Mouse (Mus musculus): ENCODE measurements around the gene Ptprq. TPM values are rescaled to one million over a fixed set of nuclear protein-coding genes. Genes with fewer than 3 reads are reported as not detected.

The Ptprq gene
- 0.10 and 0.12 TPM in 2 replicates for polyA plus RNA-seq (2015; fragmentation: Nextera tagmentation; extraction: Ambion mirVana)

DNA sequence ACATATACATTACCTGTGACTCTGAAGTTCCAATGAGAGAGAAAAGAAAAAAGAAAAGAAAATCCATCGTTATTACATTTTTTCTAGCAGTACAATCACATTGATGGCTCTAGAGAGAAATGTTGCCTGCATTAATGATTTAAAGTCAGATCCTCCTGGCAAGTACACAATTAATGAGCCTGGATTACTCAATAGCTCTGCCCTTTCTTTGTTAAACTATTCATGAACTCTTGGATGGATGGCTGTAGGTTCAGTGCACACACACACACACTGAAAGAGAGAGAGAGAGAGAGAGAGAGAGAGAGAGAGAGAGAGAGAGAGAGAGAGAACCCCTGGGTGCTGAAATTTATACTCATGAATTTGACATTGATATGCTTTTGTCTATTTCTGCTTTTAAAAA is at the start of gene Ptprq:
Gene Ptprq (minus strand): TSS at position 246 of the 400 bp plus-strand sequence.
- Histone ChIP-seq H3K4me2 (replicated peaks; ENCODE audit: low read depth, low read length) (no peak within 1 kb of the TSS), H3K27me3 (ENCODE audit: insufficient read depth, low read length) (no peaks in the 10 kb centered on the region), H3K36me3 (ENCODE audit: insufficient read depth, low read length) (no peaks in the 10 kb centered on the region), H3K4me3 (ENCODE audit: low read length) (no peak within 1 kb of the TSS), H3K4me1 (ENCODE audit: insufficient read depth, low read length) (no peaks in the 10 kb centered on the region), H3K27ac (ENCODE audit: low read length) (no peak within 1 kb of the TSS), H3K9me3 (ENCODE audit: low read length) (no peaks in the 10 kb centered on the region), H3K9ac (replicated peaks; ENCODE audit: low read length) (no peak within 1 kb of the TSS)
- ATAC-seq (ENCODE audit: low FRiP score, low TSS enrichment) = no peak
- WGBS = 75% methylated on average over 1 of the region's 1 CpGs

DNA sequence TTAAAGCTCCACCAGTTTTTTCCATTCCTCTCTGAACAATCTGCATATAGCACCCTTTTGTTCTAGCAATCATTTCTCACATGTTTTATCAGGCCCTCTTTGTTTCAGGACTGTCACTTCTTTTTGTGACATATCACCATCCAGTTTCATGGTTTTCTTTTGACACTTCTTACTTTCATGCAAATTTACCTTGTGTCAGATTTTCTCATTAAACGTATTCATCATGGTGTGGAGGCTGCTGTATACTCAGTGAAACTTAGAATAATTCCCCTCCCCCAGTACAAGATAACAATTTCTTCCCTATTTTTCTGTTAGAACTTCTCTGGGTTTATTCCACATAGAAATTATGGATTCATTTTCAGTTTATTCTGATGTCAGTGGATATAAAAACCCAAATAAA is 39.8 kb upstream of the Ptprq start:
- WGBS = 80% methylated on average over 1 of the region's 1 CpGs
- H3K4me2 ChIP-seq (replicated peaks; ENCODE audit: low read depth, low read length) = no peak overlapping the region
- no peaks in the 10 kb centered on the region for H3K27me3 ChIP-seq (ENCODE audit: insufficient read depth, low read length)
- H3K4me3 ChIP-seq (ENCODE audit: low read length) = no peak overlapping the region
- no peaks in the 10 kb centered on the region for H3K36me3 ChIP-seq (ENCODE audit: insufficient read depth, low read length)
- H3K4me1 ChIP-seq (ENCODE audit: insufficient read depth, low read length) = no peaks in the 10 kb centered on the region
- H3K9ac ChIP-seq (replicated peaks; ENCODE audit: low read length) = no peak overlapping the region
- H3K9me3 ChIP-seq (ENCODE audit: low read length) = no peaks in the 10 kb centered on the region
- ATAC-seq (ENCODE audit: low FRiP score, low TSS enrichment) = no peak
- H3K27ac ChIP-seq (ENCODE audit: low read length) = no peak overlapping the region

DNA sequence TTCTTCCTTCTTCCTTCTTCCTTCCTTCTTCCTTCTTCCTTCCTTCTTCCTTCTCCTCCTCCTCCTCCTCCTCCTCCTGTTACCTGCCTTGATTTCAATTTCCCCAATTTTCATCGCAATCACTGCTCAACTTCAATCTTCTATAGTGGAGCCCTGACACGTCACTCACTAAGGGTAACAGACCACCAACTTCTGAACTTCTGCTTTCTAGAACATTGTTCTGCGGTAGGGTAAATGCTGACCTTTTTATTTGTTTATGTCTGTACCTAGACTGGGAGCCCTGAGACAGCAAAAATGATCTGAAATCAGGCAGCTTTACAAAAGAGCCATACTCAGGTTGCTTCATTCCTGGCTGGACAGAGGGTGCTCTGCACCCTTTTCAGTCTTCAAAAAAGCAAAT is 33.6 kb upstream of the Ptprq start:
- Histone ChIP-seq H3K4me3 (ENCODE audit: low read length) (no peak overlapping the region), H3K4me1 (ENCODE audit: insufficient read depth, low read length) (peaks cover 5% of the 10 kb centered on the region; the same call in 1 of the 2 replicates), H3K27me3 (ENCODE audit: insufficient read depth, low read length) (no peaks in the 10 kb centered on the region), H3K4me2 (replicated peaks; ENCODE audit: low read depth, low read length) (no peak overlapping the region), H3K9me3 (ENCODE audit: low read length) (no peaks in the 10 kb centered on the region), H3K27ac (ENCODE audit: low read length) (no peak overlapping the region), H3K36me3 (ENCODE audit: insufficient read depth, low read length) (no peaks in the 10 kb centered on the region), H3K9ac (replicated peaks; ENCODE audit: low read length) (no peak overlapping the region)
- WGBS = 88% methylated on average over 3 of the region's 3 CpGs
- no peak for ATAC-seq (ENCODE audit: low FRiP score, low TSS enrichment)

DNA sequence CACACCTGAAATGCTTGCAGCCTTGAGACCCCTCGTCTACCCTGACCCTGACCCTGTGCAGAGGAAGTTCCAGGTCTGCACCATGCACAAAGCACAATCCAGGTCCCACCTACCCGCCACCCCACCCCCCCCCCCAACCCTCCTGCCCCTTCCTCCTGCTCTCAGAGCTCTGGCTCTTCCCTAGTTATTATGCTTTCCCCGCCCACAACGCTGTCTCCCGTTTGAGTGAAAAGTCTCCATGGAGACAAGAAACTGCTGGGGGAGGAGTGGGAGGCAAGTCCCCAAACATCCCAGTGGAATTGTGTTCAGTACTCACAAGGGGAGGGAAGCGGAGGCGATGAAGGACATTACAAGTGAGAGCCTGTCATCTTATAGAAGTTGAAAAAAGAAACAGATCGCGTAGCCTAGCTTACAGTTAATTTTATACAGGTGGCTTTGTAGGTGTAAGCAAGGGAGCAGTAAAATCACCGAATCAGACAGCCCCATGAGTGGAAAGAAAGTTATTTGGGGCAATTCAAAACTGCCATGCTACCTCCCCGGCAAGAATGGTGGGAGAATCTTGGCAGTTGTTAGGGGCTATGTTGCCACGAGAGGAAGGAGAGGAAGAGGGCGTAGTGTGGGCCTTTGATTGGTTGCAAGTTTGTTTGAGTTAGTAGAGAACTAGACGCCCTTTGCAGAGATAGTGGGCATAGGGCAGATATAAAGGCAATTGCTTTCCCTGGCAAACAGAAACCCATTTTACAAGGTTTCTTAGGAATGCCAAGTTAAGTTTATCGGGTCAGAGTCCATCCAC is 32.7 kb upstream of the Ptprq start:
- no peak overlapping the region for H3K27ac ChIP-seq (ENCODE audit: low read length)
- 25% methylated on average over 15 of the region's 15 CpGs for WGBS
- H3K4me1 ChIP-seq (ENCODE audit: insufficient read depth, low read length) = peaks cover 5% of the 10 kb centered on the region; the same call in 1 of the 2 replicates
- no peak overlapping the region for H3K9ac ChIP-seq (replicated peaks; ENCODE audit: low read length)
- peak; percentile 69 for ATAC-seq (ENCODE audit: low FRiP score, low TSS enrichment)
- no peaks in the 10 kb centered on the region for H3K36me3 ChIP-seq (ENCODE audit: insufficient read depth, low read length)
- no peak overlapping the region for H3K4me3 ChIP-seq (ENCODE audit: low read length)
- H3K4me2 ChIP-seq (replicated peaks; ENCODE audit: low read depth, low read length) = peak overlapping the region; percentile 45
- no peaks in the 10 kb centered on the region for H3K9me3 ChIP-seq (ENCODE audit: low read length)
- H3K27me3 ChIP-seq (ENCODE audit: insufficient read depth, low read length) = no peaks in the 10 kb centered on the region

DNA sequence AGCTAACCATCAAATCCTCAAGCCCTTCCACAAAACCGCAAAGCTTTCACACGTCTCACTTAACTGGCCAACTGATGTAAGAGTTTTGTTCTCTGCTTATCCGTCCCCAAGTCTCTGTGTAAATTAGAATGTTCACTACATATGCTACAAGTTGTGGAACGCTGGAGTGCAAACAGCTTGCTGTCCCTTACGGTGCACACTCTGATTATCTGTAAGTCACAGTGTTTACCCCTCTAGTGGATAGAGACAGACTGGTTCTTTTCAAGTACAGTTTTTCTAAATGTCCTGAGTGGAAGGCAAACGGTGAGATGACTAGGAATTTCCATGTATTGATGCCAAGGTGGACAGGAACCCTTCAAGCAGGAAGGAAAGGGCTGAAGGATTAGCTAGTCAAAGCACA is 32.1 kb upstream of the Ptprq start:
- Histone ChIP-seq H3K9me3 (ENCODE audit: low read length) (no peaks in the 10 kb centered on the region), H3K4me2 (replicated peaks; ENCODE audit: low read depth, low read length) (peak overlapping the region; percentile 45), H3K27me3 (ENCODE audit: insufficient read depth, low read length) (no peaks in the 10 kb centered on the region), H3K9ac (replicated peaks; ENCODE audit: low read length) (no peak overlapping the region), H3K4me1 (ENCODE audit: insufficient read depth, low read length) (peaks cover 6% of the 10 kb centered on the region; the same call in 1 of the 2 replicates), H3K36me3 (ENCODE audit: insufficient read depth, low read length) (no peaks in the 10 kb centered on the region), H3K4me3 (ENCODE audit: low read length) (no peak overlapping the region), H3K27ac (ENCODE audit: low read length) (no peak overlapping the region)
- ATAC-seq (ENCODE audit: low FRiP score, low TSS enrichment) = no peak
- 39% methylated on average over 6 of the region's 6 CpGs for WGBS

DNA sequence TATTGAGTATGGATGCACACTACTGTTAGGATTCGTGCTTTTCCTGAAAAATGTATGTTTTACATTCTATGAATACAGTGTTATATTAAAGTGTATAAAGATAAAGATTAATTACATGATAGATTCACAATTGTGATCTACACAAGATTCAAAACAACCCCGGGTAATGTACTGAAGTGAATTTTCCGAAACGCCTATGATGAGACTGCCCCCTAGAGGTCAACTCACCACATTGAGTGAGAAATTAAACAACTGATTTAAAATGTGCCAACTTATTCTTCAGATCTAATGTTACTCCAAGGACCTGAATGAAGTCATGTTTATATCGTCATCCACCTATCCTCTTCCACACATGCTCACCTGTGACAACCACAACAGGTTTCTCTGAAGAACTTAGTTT is 27.7 kb upstream of the Ptprq start:
- H3K9ac ChIP-seq (replicated peaks; ENCODE audit: low read length) = no peak overlapping the region
- H3K27me3 ChIP-seq (ENCODE audit: insufficient read depth, low read length) = no peaks in the 10 kb centered on the region
- no peaks in the 10 kb centered on the region for H3K9me3 ChIP-seq (ENCODE audit: low read length)
- no peak overlapping the region for H3K4me3 ChIP-seq (ENCODE audit: low read length)
- ATAC-seq (ENCODE audit: low FRiP score, low TSS enrichment) = no peak
- no peak overlapping the region for H3K4me2 ChIP-seq (replicated peaks; ENCODE audit: low read depth, low read length)
- H3K36me3 ChIP-seq (ENCODE audit: insufficient read depth, low read length) = no peaks in the 10 kb centered on the region
- H3K4me1 ChIP-seq (ENCODE audit: insufficient read depth, low read length) = peaks cover 9% of the 10 kb centered on the region; the same call in 1 of the 2 replicates
- 21% methylated on average over 5 of the region's 5 CpGs for WGBS
- H3K27ac ChIP-seq (ENCODE audit: low read length) = no peak overlapping the region

DNA sequence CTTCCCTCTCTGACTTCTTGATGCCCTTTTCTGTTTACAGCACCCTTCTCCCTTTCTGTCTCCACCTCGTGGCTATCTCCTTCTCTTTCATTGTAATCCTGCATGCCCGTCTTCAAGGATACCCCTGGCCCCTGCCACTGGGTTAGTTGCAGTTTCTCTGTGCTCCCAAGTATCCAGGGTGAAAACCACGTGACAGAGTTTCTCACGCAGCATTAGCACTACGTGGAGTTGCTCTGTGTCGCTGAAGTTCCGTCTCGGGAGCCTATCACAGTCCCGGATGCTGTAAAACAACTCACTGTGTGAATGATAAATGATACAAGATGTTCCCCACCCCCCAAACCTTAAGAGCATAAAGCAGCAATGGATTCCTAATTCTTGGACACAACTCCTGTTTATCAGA is 26.9 kb upstream of the Ptprq start:
- Histone ChIP-seq H3K27ac (ENCODE audit: low read length) (no peak overlapping the region), H3K9me3 (ENCODE audit: low read length) (no peaks in the 10 kb centered on the region), H3K4me2 (replicated peaks; ENCODE audit: low read depth, low read length) (peak overlapping the region; percentile 4; the same call in 1 of the 2 replicates), H3K9ac (replicated peaks; ENCODE audit: low read length) (no peak overlapping the region), H3K36me3 (ENCODE audit: insufficient read depth, low read length) (no peaks in the 10 kb centered on the region), H3K4me3 (ENCODE audit: low read length) (no peak overlapping the region), H3K4me1 (ENCODE audit: insufficient read depth, low read length) (0 out of 2 replicates have a peak, but pooled peaks cover 4% of the 10 kb centered on the region), H3K27me3 (ENCODE audit: insufficient read depth, low read length) (no peaks in the 10 kb centered on the region)
- ATAC-seq (ENCODE audit: low FRiP score, low TSS enrichment) = peak; percentile 54; the same call in 1 of the 2 replicates
- WGBS = 19% methylated on average over 9 of the region's 9 CpGs

DNA sequence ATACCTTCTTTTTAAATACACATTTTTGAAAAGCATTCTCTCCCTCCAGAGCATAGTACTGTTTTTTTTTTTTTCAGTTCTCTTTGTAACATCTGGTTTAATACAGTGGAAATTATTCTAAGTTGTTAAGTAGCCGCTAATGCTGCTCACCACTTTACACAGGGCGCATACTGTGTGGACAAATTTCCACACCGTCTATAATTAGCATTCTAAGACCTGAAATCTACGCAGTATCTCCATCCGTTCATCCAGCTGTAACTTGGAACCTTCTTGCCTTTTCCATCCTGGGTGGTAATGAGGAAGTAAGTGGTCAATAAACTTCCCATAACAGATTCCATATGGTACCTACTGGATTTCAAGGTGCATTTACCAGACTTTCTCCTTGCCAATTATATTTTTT is 20.0 kb upstream of the Ptprq start:
- no peak for ATAC-seq (ENCODE audit: low FRiP score, low TSS enrichment)

DNA sequence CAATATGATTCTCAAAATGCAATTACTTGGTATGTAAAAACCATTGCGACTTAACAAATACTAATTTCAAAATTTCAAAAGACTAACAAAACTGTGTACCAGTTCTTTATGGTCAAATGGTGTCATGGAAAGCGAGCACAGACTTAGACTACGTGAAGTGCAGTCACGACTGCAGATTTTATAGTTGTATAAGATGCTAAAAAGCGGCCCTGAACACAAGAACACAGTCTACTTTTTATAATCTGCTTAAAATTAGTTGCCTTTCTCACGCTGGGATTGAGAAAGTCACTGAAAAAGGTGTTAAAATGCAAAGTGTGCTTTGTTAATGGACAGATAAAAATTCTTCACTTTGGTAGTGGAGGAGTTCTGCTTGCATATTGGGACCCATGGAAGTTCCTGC is 17.9 kb upstream of the Ptprq start:
- 84% methylated on average over 6 of the region's 6 CpGs for WGBS
- Histone ChIP-seq H3K9me3 (ENCODE audit: low read length) (no peaks in the 10 kb centered on the region), H3K4me1 (ENCODE audit: insufficient read depth, low read length) (no peaks in the 10 kb centered on the region), H3K27ac (ENCODE audit: low read length) (no peak overlapping the region), H3K4me2 (replicated peaks; ENCODE audit: low read depth, low read length) (no peak overlapping the region), H3K9ac (replicated peaks; ENCODE audit: low read length) (no peak overlapping the region), H3K27me3 (ENCODE audit: insufficient read depth, low read length) (no peaks in the 10 kb centered on the region), H3K4me3 (ENCODE audit: low read length) (no peak overlapping the region), H3K36me3 (ENCODE audit: insufficient read depth, low read length) (no peaks in the 10 kb centered on the region)
- ATAC-seq (ENCODE audit: low FRiP score, low TSS enrichment) = no peak

More for the DNA sequence above, 20.0 kb upstream of the Ptprq start:
- no peak overlapping the region for H3K27ac ChIP-seq (ENCODE audit: low read length)
- H3K27me3 ChIP-seq (ENCODE audit: insufficient read depth, low read length) = no peaks in the 10 kb centered on the region
- H3K4me3 ChIP-seq (ENCODE audit: low read length) = no peak overlapping the region
- no peaks in the 10 kb centered on the region for H3K36me3 ChIP-seq (ENCODE audit: insufficient read depth, low read length)
- H3K4me1 ChIP-seq (ENCODE audit: insufficient read depth, low read length) = no peaks in the 10 kb centered on the region
- no peak overlapping the region for H3K4me2 ChIP-seq (replicated peaks; ENCODE audit: low read depth, low read length)
- no peaks in the 10 kb centered on the region for H3K9me3 ChIP-seq (ENCODE audit: low read length)
- no peak overlapping the region for H3K9ac ChIP-seq (replicated peaks; ENCODE audit: low read length)
- WGBS = 76% methylated on average over 5 of the region's 5 CpGs

DNA sequence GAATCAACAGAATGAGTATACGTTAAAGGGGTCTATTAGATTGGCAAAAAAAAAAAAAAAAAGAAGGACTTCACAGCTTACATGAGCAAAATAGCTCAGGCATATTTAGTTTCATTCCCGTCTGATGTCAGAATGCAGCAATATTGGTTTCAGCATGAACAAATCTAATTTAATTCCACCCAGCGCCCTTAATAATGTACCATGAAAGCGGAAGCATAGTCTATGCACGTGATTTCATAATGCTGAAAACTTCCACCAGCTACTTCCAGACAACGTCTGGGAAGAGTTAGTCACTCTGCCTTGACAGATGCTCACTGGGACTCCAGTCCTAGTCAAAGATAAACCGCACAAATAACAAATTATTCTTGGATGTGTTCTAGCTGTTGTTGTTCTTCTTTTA is 15.6 kb upstream of the Ptprq start:
- H3K9ac ChIP-seq (replicated peaks; ENCODE audit: low read length) = no peak overlapping the region
- no peaks in the 10 kb centered on the region for H3K36me3 ChIP-seq (ENCODE audit: insufficient read depth, low read length)
- no peak for ATAC-seq (ENCODE audit: low FRiP score, low TSS enrichment)
- H3K4me2 ChIP-seq (replicated peaks; ENCODE audit: low read depth, low read length) = no peak overlapping the region
- 85% methylated on average over 7 of the region's 7 CpGs for WGBS
- no peak overlapping the region for H3K4me3 ChIP-seq (ENCODE audit: low read length)
- H3K27ac ChIP-seq (ENCODE audit: low read length) = no peak overlapping the region
- no peaks in the 10 kb centered on the region for H3K27me3 ChIP-seq (ENCODE audit: insufficient read depth, low read length)
- no peaks in the 10 kb centered on the region for H3K9me3 ChIP-seq (ENCODE audit: low read length)
- H3K4me1 ChIP-seq (ENCODE audit: insufficient read depth, low read length) = no peaks in the 10 kb centered on the region
